Mouse (Mus musculus): ENCODE results near the gene Cenpm.

The Cenpm gene

GRCm38 (mm10) chr15:82243742-82244114 lies 820 bp downstream of the Cenpm start:
- no peak for DNase-seq (ENCODE audit: low read depth, low spot score)

- DNase-seq (ENCODE audit: low read depth, low spot score) = no peak
Observed at GRCm38 (mm10) chr15:82243311-82243710, 1.2 kb downstream of the Cenpm start.

GRCm38 (mm10) chr15:82236565-82236964 lies 8.0 kb downstream of the Cenpm start:
- DNase-seq (ENCODE audit: low read depth, low spot score) = peak; percentile 67

GRCm38 (mm10) chr15:82235661-82236060 lies 8.9 kb downstream of the Cenpm start:
- no peak for DNase-seq (ENCODE audit: low read depth, low spot score)

GRCm38 (mm10) chr15:82232651-82233050 lies 11.9 kb downstream of the Cenpm start:
- no peak for DNase-seq (ENCODE audit: low read depth, low spot score)

- peak; percentile 61 for DNase-seq (ENCODE audit: low read depth, low spot score)
Observed at GRCm38 (mm10) chr15:82231591-82232378, 12.8 kb downstream of the Cenpm start.

- no peak for DNase-seq (ENCODE audit: low read depth, low spot score)
Observed at GRCm38 (mm10) chr15:82231100-82231499, 13.4 kb downstream of the Cenpm start.

- no peak for DNase-seq (ENCODE audit: low read depth, low spot score)
Observed at GRCm38 (mm10) chr15:82230098-82230611, 14.4 kb downstream of the Cenpm start.

- DNase-seq (ENCODE audit: low read depth, low spot score) = no peak
Observed at GRCm38 (mm10) chr15:82229542-82230045, 15.0 kb downstream of the Cenpm start.

GRCm38 (mm10) chr15:82225769-82226168 lies 18.8 kb downstream of the Cenpm start:
- DNase-seq (ENCODE audit: low read depth, low spot score) = no peak

GRCm38 (mm10) chr15:82224602-82225215 lies 19.8 kb downstream of the Cenpm start:
- DNase-seq (ENCODE audit: low read depth, low spot score) = no peak

- no peak for DNase-seq (ENCODE audit: low read depth, low spot score)
Observed at GRCm38 (mm10) chr15:82223657-82224601, 20.6 kb downstream of the Cenpm start, which contains the start of gene Tnfrsf13c. TSS of gene Tnfrsf13c (minus strand) at chr15:82224369.

- no peak for DNase-seq (ENCODE audit: low read depth, low spot score)
Observed at GRCm38 (mm10) chr15:82223251-82223650, 21.3 kb downstream of the Cenpm start.

- no peak for DNase-seq (ENCODE audit: low read depth, low spot score)
Observed at GRCm38 (mm10) chr15:82221104-82221860, 23.3 kb downstream of the Cenpm start.

- DNase-seq (ENCODE audit: low read depth, low spot score) = no peak
Observed at GRCm38 (mm10) chr15:82220003-82220675, 24.4 kb downstream of the Cenpm start.

GRCm38 (mm10) chr15:82218778-82219666 lies 25.5 kb downstream of the Cenpm start:
- DNase-seq (ENCODE audit: low read depth, low spot score) = no peak

GRCm38 (mm10) chr15:82217980-82218379 lies 26.6 kb downstream of the Cenpm start:
- DNase-seq (ENCODE audit: low read depth, low spot score) = no peak

- DNase-seq (ENCODE audit: low read depth, low spot score) = no peak
Observed at GRCm38 (mm10) chr15:82217039-82217438, 27.5 kb downstream of the Cenpm start.

- DNase-seq (ENCODE audit: low read depth, low spot score) = no peak
Observed at GRCm38 (mm10) chr15:82216142-82216827, 28.3 kb downstream of the Cenpm start.

Data from skeletal muscle tissue, adult 2 months (tissue).